Mouse (Mus musculus) thymus, adult 2 months (tissue): Measurements from ENCODE around the gene Amh. TPM values are rescaled to one million over a fixed set of nuclear protein-coding genes. Genes with fewer than 3 reads are reported as not detected.
A peak's percentile ranks its signal among the peaks of the same experiment; 100 is the strongest.

Experiments used
- DNase-seq: peaks from one replicate; pipeline ENCODE4 v3.0.0; 2021
- H3K27ac ChIP-seq: fragments of 200-500 bp; 2 replicates; pipeline ENCODE4 v1.5.1; 2012; ENCODE audit warnings: low read length, control low read depth; ENCODE audit not compliant: control insufficient read depth, insufficient read depth
- H3K27me3 ChIP-seq: fragments of 200-500 bp; 2 replicates; pipeline ENCODE4 v1.6.1; 2012; ENCODE audit warnings: mild to moderate bottlenecking, low read length, moderate library complexity, mixed read lengths; ENCODE audit not compliant: control insufficient read depth, insufficient read depth
- H3K36me3 ChIP-seq: fragments of 200-500 bp; 2 replicates; pipeline ENCODE4 v1.6.1; 2012; ENCODE audit warnings: mild to moderate bottlenecking, low read length, moderate library complexity; ENCODE audit not compliant: control insufficient read depth, insufficient read depth
- H3K4me1 ChIP-seq: fragments of 200-500 bp; replicated peaks from 2 replicates; pipeline ENCODE4 v1.6.1; 2012; ENCODE audit warnings: low read length; ENCODE audit not compliant: control insufficient read depth, insufficient read depth
- H3K4me3 ChIP-seq: fragments of 200-500 bp; 2 replicates; pipeline ENCODE4 v1.5.1; 2012; ENCODE audit warnings: mild to moderate bottlenecking, low read length, control low read depth, moderate library complexity; ENCODE audit not compliant: control insufficient read depth, insufficient read depth
- CTCF ChIP-seq: fragments of 200-500 bp; IDR thresholded peaks from 2 replicates; pipeline ENCODE4 v1.5.1; 2012; ENCODE audit warnings: mild to moderate bottlenecking, control low read depth, low read length, moderate library complexity, borderline replicate concordance; ENCODE audit not compliant: control insufficient read depth, poor library complexity, insufficient read depth; ENCODE audit errors: extremely low read depth
- POLR2A ChIP-seq: fragments of 200-500 bp; IDR thresholded peaks from 2 replicates; pipeline ENCODE4 v1.6.1; 2012; ENCODE audit warnings: mild to moderate bottlenecking, low read length, control low read depth, moderate library complexity; ENCODE audit not compliant: control insufficient read depth, poor library complexity, insufficient read depth; ENCODE audit errors: extremely low read depth
- WGBS: fragments of 180-500 bp; shearing (Covaris S2); methylation state at CpG from one replicate; pipeline ENCODE4 v1.1.7; 2018; 5-methylcytosine and 5-hydroxymethylcytosine counted together
- polyA plus RNA-seq: library from polyadenylated mRNA; depleted of rRNA; stranded (reverse); fragments of >200 nt; gene quantifications from 2 replicates; pipeline ENCODE4 v1.2.3, GENCODE M21; 2012

Gene Amh
- polyA plus RNA-seq, 1 experiment: 8.8 TPM

DNA sequence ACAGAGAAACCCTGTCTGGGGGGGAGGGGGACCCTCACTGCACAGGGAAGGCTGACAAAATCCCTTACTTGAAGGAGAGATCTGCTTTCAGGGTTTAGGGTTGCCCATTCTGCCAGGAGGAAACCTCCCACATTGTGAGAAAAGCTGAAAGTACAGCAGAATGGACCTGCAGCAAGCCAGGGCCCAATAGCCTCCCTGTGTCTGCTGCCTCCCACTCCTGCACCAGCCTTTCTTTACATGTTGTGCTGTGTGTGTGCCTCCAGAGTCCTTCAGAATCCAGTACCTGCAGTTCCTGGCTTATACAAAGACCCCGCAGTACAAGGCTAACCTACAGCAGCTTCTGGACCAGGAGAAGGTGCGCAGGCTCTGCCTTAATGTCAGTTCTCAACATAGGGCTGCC lies 20.7 kb upstream of the Amh start:
- DNase-seq: no peak
- WGBS: 96% methylated on average over 2 of the region's 2 CpGs
- no peak overlapping the region for H3K4me3 ChIP-seq
- peaks cover 73% of the 10 kb centered on the region for H3K36me3 ChIP-seq
- H3K4me1 ChIP-seq: no peaks in the 10 kb centered on the region
- no peaks in the 10 kb centered on the region for H3K27me3 ChIP-seq
- TF ChIP-seq POLR2A (no peak), CTCF (no peak)
- H3K27ac ChIP-seq: no peak overlapping the region

DNA sequence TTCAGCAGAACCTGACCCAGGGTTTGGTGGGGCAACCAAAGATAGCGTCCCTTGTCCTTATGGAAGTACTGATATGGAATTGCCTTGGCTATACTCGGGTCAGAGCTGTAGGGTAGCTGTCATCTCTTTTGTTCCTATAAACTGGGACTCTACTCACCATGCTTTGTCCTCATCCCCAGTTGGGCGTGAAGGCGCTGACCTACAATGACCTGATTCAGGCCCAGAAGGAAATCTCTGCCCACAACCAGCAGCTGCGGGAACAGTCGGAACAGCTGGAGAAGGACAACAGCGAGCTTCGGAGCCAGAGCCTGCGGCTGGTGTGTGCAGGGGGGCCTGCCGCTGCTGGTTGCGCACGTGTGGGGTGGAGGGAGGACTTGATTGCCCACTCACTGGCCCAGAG lies 20.2 kb upstream of the Amh start:
- no peak overlapping the region for H3K4me3 ChIP-seq
- H3K36me3 ChIP-seq: peaks cover 74% of the 10 kb centered on the region
- 97% methylated on average over 12 of the region's 12 CpGs for WGBS
- H3K27me3 ChIP-seq: no peaks in the 10 kb centered on the region
- TF ChIP-seq POLR2A: no peak
- no peak for TF ChIP-seq CTCF
- H3K27ac ChIP-seq: no peak overlapping the region
- no peak for DNase-seq
- no peaks in the 10 kb centered on the region for H3K4me1 ChIP-seq

GRCm38 (mm10) chr10:80785963-80786362 lies 19.1 kb upstream of the Amh start:
- Histone ChIP-seq H3K4me1 (no peaks in the 10 kb centered on the region), H3K4me3 (no peak overlapping the region), H3K27ac (no peak overlapping the region), H3K36me3 (peaks cover 69% of the 10 kb centered on the region), H3K27me3 (no peaks in the 10 kb centered on the region)
- no peak for DNase-seq
- 97% methylated on average over 11 of the region's 11 CpGs for WGBS
- TF ChIP-seq POLR2A: no peak
- TF ChIP-seq CTCF: no peak

GRCm38 (mm10) chr10:80787517-80787916 lies 17.5 kb upstream of the Amh start:
- 98% methylated on average over 2 of the region's 2 CpGs for WGBS

DNA sequence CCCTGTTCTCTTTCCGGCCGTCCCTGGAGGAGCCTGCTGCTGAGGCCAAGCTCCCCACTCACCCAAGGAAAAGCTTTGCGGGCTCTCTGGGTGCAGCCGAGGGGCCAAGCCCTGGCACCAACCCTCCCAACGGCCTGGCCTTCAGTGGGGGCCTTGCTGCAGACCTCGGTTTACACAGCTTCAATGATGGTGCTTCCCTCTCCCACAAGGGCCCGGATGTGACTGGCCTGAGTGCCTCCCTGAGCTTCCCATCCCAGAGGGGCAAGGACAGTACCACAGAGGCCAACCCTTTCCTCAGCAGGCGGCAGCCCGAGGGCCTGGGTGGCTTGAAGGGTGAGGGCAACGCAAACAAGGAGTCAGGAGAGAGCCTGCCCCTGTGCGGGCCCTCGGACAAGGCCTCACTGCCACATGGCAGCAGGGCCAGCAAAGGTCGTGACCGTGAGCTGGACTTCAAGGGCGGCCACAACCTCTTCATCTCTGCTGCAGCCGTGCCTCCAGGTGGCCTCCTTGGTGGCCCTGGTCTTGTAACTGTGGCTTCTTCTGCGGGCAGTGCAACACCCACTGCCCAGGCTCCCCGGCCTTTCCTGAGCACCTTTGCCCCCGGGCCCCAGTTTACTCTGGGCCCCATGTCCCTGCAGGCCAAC lies 14.2 kb upstream of the Amh start:
- no peak for TF ChIP-seq POLR2A
- no peak for TF ChIP-seq CTCF
- 96% methylated on average over 19 of the region's 19 CpGs for WGBS
- peaks cover 39% of the 10 kb centered on the region for H3K36me3 ChIP-seq
- no peak for DNase-seq
- no peaks in the 10 kb centered on the region for H3K27me3 ChIP-seq
- H3K27ac ChIP-seq: no peak overlapping the region
- peaks cover 28% of the 10 kb centered on the region for H3K4me1 ChIP-seq
- H3K4me3 ChIP-seq: no peak overlapping the region

More at GRCm38 (mm10) chr10:80787517-80787916, 17.5 kb upstream of the Amh start:
- H3K36me3 ChIP-seq: peaks cover 69% of the 10 kb centered on the region
- no peak overlapping the region for H3K4me3 ChIP-seq
- no peak for DNase-seq
- no peak for TF ChIP-seq CTCF
- TF ChIP-seq POLR2A: no peak
- no peak overlapping the region for H3K27ac ChIP-seq
- no peaks in the 10 kb centered on the region for H3K27me3 ChIP-seq
- peaks cover 15% of the 10 kb centered on the region for H3K4me1 ChIP-seq

- no peak for DNase-seq
- H3K27ac ChIP-seq: peak overlapping the region; percentile 65
- TF ChIP-seq CTCF: no peak
- no peak for TF ChIP-seq POLR2A
- H3K4me3 ChIP-seq: peak overlapping the region; percentile 25
- peaks cover 32% of the 10 kb centered on the region for H3K36me3 ChIP-seq
- H3K4me1 ChIP-seq: peaks cover 32% of the 10 kb centered on the region
- no peaks in the 10 kb centered on the region for H3K27me3 ChIP-seq
- 53% methylated on average over 33 of the region's 33 CpGs for WGBS
These were observed 13.4 kb upstream of the Amh start for GRCm38 (mm10) chr10:80791476-80792174.
